Mouse (Mus musculus): ENCODE data around the gene Neurl1a.

GRCm38 (mm10) chr19:47298100-47298499, 119.5 kb downstream of the Neurl1a start:
- no peak for TF ChIP-seq CTCF (IDR thresholded peaks at IDR 0.05; ENCODE audit: low read depth)
- no peak for TF ChIP-seq EP300 (optimal IDR thresholded peaks at IDR 0.05)

All from stomach, postnatal 0 days (tissue).